22 mouse cellular contexts compared by ENCODE assay signal in the genomic region with DNA sequence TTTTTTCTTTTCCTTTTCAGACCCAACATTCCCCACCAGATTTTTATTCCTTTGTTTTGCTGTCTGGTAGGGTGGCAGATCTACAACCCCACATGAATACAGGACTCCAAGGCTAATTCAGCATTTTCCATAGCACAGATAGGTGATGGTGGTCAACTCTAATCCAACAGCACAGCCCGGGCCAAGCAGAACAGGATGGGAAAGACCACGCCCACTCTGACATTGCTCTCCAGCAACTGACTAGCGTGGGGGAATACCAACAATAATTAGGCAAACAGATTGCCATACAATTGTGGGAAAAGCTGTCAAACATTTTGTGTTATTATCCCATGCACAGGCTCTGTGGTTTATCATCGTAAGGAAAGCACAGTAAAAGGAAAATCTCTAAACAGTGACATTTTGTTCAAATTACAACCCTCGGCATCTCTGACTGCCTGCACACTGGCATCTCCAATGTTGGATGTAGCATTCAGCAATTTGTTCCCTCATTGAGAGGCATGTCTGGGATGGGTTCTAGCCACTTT.
DNase-seq lines count a peak whose midpoint lies in the region; ATAC-seq and TF ChIP-seq lines count a peak whose summit lies in the region.
"Had no signal": no experiment of that assay in that cellular context is flagged by ENCODE, and none has a peak within 500 bp of the region (broad histone marks: within the 10 kb centered on the region; RNA-seq: fewer than 3 reads in every experiment).

No protein-coding gene starts in this region.

- H3K27ac ChIP-seq in forebrain, embryonic 16.5 days (ENCODE audit: low read length): peak overlapping the region; percentile 19; the same call in 1 of the 2 replicates
- no peak overlapping the region for H3K27ac ChIP-seq in forebrain, embryonic 14.5 days (ENCODE audit: low read depth, low read length)
- peak overlapping the region; percentile 43; the same call in 1 of the 2 replicates for H3K27ac ChIP-seq in layer of hippocampus, adult 2 months
- H3K27ac ChIP-seq: embryonic facial prominence, embryonic 12.5 days; forebrain, embryonic 13.5 days; heart, embryonic 10.5 days; hindbrain, embryonic 13.5 days; hindbrain, postnatal 0 days had no signal

- H3K36me3 ChIP-seq in forebrain, embryonic 16.5 days (ENCODE audit: control insufficient read depth, insufficient read depth): no peaks in the 10 kb centered on the region
- H3K36me3 ChIP-seq in forebrain, embryonic 14.5 days (ENCODE audit: control insufficient read depth, insufficient read depth, low read length): no peaks in the 10 kb centered on the region
- H3K36me3 ChIP-seq: embryonic facial prominence, embryonic 12.5 days; G1E; heart, embryonic 10.5 days; hindbrain, embryonic 13.5 days had no signal

- DNase-seq in cerebellum, adult 9-10 months: peak; percentile 38
- DNase-seq in cerebellum, adult 8-10 months: no peak
- no peak for DNase-seq in forebrain, embryonic 14.5 days (ENCODE audit: low spot score)
- DNase-seq in layer of hippocampus, adult 2 months (ENCODE audit: low spot score in 2 of 2): peak; percentile 42 to 45
- DNase-seq in layer of hippocampus, adult 8-10 months (ENCODE audit: low spot score in 2 of 2): no peak
- peak; percentile 22 to 35 for DNase-seq in layer of hippocampus, postnatal 36 days
- no peak for DNase-seq in kidney, postnatal 10 days
- DNase-seq: adrenal gland, adult 8-10 months; adrenal gland, postnatal 36 days; B cell, adult 2 months; cerebellum, adult 9-11 months; gastrocnemius, postnatal 36 days; heart, adult 18-20 months; heart, postnatal 10 days had no signal

- peaks cover 12% of the 10 kb centered on the region for H3K4me1 ChIP-seq in forebrain, embryonic 16.5 days (replicated peaks; ENCODE audit: control insufficient read depth, insufficient read depth, low read length)
- peaks cover 5% of the 10 kb centered on the region; the same call in 1 of the 2 replicates for H3K4me1 ChIP-seq in forebrain, embryonic 14.5 days (ENCODE audit: control insufficient read depth, insufficient read depth, low read length)
- H3K4me1 ChIP-seq: embryonic facial prominence, embryonic 12.5 days had no signal

- H3K9ac ChIP-seq in forebrain, embryonic 16.5 days (replicated peaks; ENCODE audit: low read depth, low read length): no peak overlapping the region
- no peak overlapping the region for H3K9ac ChIP-seq in forebrain, embryonic 14.5 days (ENCODE audit: low read length)
- H3K9ac ChIP-seq: embryonic facial prominence, embryonic 12.5 days; forebrain, embryonic 13.5 days; hindbrain, embryonic 13.5 days had no signal

- ATAC-seq in forebrain, embryonic 16.5 days: peak; percentile 19; the same call in 1 of the 2 replicates
- ATAC-seq in forebrain, embryonic 14.5 days: no peak
- ATAC-seq: CD4-positive, CD25-positive, alpha-beta regulatory T cell, adult 4 months; forebrain, embryonic 13.5 days; hindbrain, postnatal 0 days had no signal

- 57% methylated on average over 5 of the region's 5 CpGs for WGBS in forebrain, embryonic 16.5 days
- WGBS in forebrain, embryonic 14.5 days: 81% methylated on average over 5 of the region's 5 CpGs

- no peak overlapping the region for H3K4me3 ChIP-seq in forebrain, embryonic 16.5 days (replicated peaks; ENCODE audit: low read length)
- no peak overlapping the region for H3K4me3 ChIP-seq in forebrain, embryonic 14.5 days (ENCODE audit: low read depth, low read length)
- no peak overlapping the region for H3K4me3 ChIP-seq in layer of hippocampus, adult 2 months
- H3K4me3 ChIP-seq: embryonic facial prominence, embryonic 12.5 days; forebrain, embryonic 13.5 days; heart, embryonic 10.5 days; hindbrain, embryonic 13.5 days had no signal

- H3K4me2 ChIP-seq in forebrain, embryonic 16.5 days (ENCODE audit: low read length): no peak overlapping the region
- no peak overlapping the region for H3K4me2 ChIP-seq in forebrain, embryonic 14.5 days (ENCODE audit: low read length)
- H3K4me2 ChIP-seq: embryonic facial prominence, embryonic 12.5 days; forebrain, embryonic 13.5 days; hindbrain, embryonic 13.5 days had no signal

- no peak for TF ChIP-seq CTCF in layer of hippocampus, adult 2 months (conservative IDR thresholded peaks at IDR 0.05)

- no peaks in the 10 kb centered on the region for H3K9me3 ChIP-seq in forebrain, embryonic 16.5 days (ENCODE audit: control insufficient read depth, low read length)
- H3K9me3 ChIP-seq in forebrain, embryonic 14.5 days (replicated peaks; ENCODE audit: control insufficient read depth, low read length): no peaks in the 10 kb centered on the region
- H3K9me3 ChIP-seq: embryonic facial prominence, embryonic 12.5 days; forebrain, embryonic 13.5 days; G1E; heart, embryonic 10.5 days; hindbrain, embryonic 13.5 days had no signal

- no peaks in the 10 kb centered on the region for H3K27me3 ChIP-seq in forebrain, embryonic 16.5 days (replicated peaks; ENCODE audit: control insufficient read depth, insufficient read depth, low read length)
- no peaks in the 10 kb centered on the region for H3K27me3 ChIP-seq in forebrain, embryonic 14.5 days (replicated peaks; ENCODE audit: control insufficient read depth, insufficient read depth, low read length)
- H3K27me3 ChIP-seq: embryonic facial prominence, embryonic 12.5 days; forebrain, embryonic 13.5 days; hindbrain, embryonic 13.5 days had no signal

Comparison
In these comparisons a context has a peak if more than half of its experiments do, and no peak if none do; other contexts are left out.
1. DNase-seq: peak in cerebellum, adult 9-10 months (single experiment), layer of hippocampus, adult 2 months (2 of 2) and layer of hippocampus, postnatal 36 days (2 of 2); none in cerebellum, adult 8-10 months (single experiment), forebrain, embryonic 14.5 days (single experiment), layer of hippocampus, adult 8-10 months (0 of 2) and kidney, postnatal 10 days (single experiment).